Mouse (Mus musculus): Measurements from ENCODE around the gene Hacl1. TPM values are rescaled to one million over a fixed set of nuclear protein-coding genes. Genes with fewer than 3 reads are reported as not detected.

The Hacl1 gene
- polyA plus RNA-seq, 1 experiment from 2014 or later: 76.3 TPM

GRCm38 (mm10) chr14:31658126-31658680 is 17.1 kb upstream of the Hacl1 start:
- TF ChIP-seq CTCF (IDR thresholded peaks at IDR 0.05; ENCODE audit: low read depth): no peak
- Histone ChIP-seq H3K36me3 (ENCODE audit: insufficient read depth, low read length) (no peaks in the 10 kb centered on the region), H3K4me2 (ENCODE audit: low read length) (no peak overlapping the region), H3K4me1 (replicated peaks; ENCODE audit: insufficient read depth, low read length) (peaks cover 49% of the 10 kb centered on the region), H3K27ac (no peak overlapping the region; the same call in 1 of the 2 replicates), H3K4me3 (replicated peaks; ENCODE audit: low read depth, low read length) (no peak overlapping the region), H3K9me3 (replicated peaks; ENCODE audit: low read length) (no peaks in the 10 kb centered on the region), H3K9ac (ENCODE audit: low read depth, low read length) (no peak overlapping the region), H3K27me3 (ENCODE audit: insufficient read depth, low read length) (no peaks in the 10 kb centered on the region)
- DNase-seq (ENCODE audit: low spot score) (no peak), ATAC-seq (replicated peaks; ENCODE audit: low FRiP score, low read depth) (no peak)
- 91% methylated on average over 8 of the region's 8 CpGs for WGBS

GRCm38 (mm10) chr14:31656857-31657645 is 16.0 kb upstream of the Hacl1 start:
- TF ChIP-seq CTCF (IDR thresholded peaks at IDR 0.05; ENCODE audit: low read depth): peak; percentile 93
- peaks cover 38% of the 10 kb centered on the region for H3K4me1 ChIP-seq (replicated peaks; ENCODE audit: insufficient read depth, low read length)
- no peaks in the 10 kb centered on the region for H3K9me3 ChIP-seq (replicated peaks; ENCODE audit: low read length)
- WGBS: 25% methylated on average over 5 of the region's 5 CpGs
- H3K4me3 ChIP-seq (replicated peaks; ENCODE audit: low read depth, low read length): no peak overlapping the region
- H3K9ac ChIP-seq (ENCODE audit: low read depth, low read length): no peak overlapping the region
- H3K36me3 ChIP-seq (ENCODE audit: insufficient read depth, low read length): no peaks in the 10 kb centered on the region
- DNase-seq (ENCODE audit: low spot score) (peak; percentile 83), ATAC-seq (replicated peaks; ENCODE audit: low FRiP score, low read depth) (no peak)
- no peaks in the 10 kb centered on the region for H3K27me3 ChIP-seq (ENCODE audit: insufficient read depth, low read length)
- no peak overlapping the region for H3K27ac ChIP-seq
- no peak overlapping the region for H3K4me2 ChIP-seq (ENCODE audit: low read length)

GRCm38 (mm10) chr14:31656386-31656785 is 15.3 kb upstream of the Hacl1 start:
- Histone ChIP-seq H3K9ac (ENCODE audit: low read depth, low read length) (no peak overlapping the region), H3K27me3 (ENCODE audit: insufficient read depth, low read length) (no peaks in the 10 kb centered on the region), H3K36me3 (ENCODE audit: insufficient read depth, low read length) (no peaks in the 10 kb centered on the region), H3K4me1 (replicated peaks; ENCODE audit: insufficient read depth, low read length) (peaks cover 35% of the 10 kb centered on the region), H3K4me2 (ENCODE audit: low read length) (no peak overlapping the region), H3K4me3 (replicated peaks; ENCODE audit: low read depth, low read length) (no peak overlapping the region), H3K9me3 (replicated peaks; ENCODE audit: low read length) (no peaks in the 10 kb centered on the region), H3K27ac (no peak overlapping the region)
- WGBS: 63% methylated on average over 7 of the region's 7 CpGs
- DNase-seq (ENCODE audit: low spot score): no peak
- ATAC-seq (replicated peaks; ENCODE audit: low FRiP score, low read depth): no peak
- no peak for TF ChIP-seq CTCF (IDR thresholded peaks at IDR 0.05; ENCODE audit: low read depth)

GRCm38 (mm10) chr14:31655406-31655805 is 14.3 kb upstream of the Hacl1 start:
- Histone ChIP-seq H3K27ac (no peak overlapping the region), H3K27me3 (ENCODE audit: insufficient read depth, low read length) (no peaks in the 10 kb centered on the region), H3K4me3 (replicated peaks; ENCODE audit: low read depth, low read length) (no peak overlapping the region), H3K9ac (ENCODE audit: low read depth, low read length) (no peak overlapping the region), H3K4me2 (ENCODE audit: low read length) (no peak overlapping the region), H3K36me3 (ENCODE audit: insufficient read depth, low read length) (no peaks in the 10 kb centered on the region), H3K4me1 (replicated peaks; ENCODE audit: insufficient read depth, low read length) (peaks cover 25% of the 10 kb centered on the region), H3K9me3 (replicated peaks; ENCODE audit: low read length) (no peaks in the 10 kb centered on the region)
- TF ChIP-seq CTCF (IDR thresholded peaks at IDR 0.05; ENCODE audit: low read depth): no peak
- no peak for DNase-seq (ENCODE audit: low spot score)
- WGBS: 82% methylated on average over 14 of the region's 14 CpGs
- ATAC-seq (replicated peaks; ENCODE audit: low FRiP score, low read depth): no peak

GRCm38 (mm10) chr14:31654816-31655215 is 13.7 kb upstream of the Hacl1 start:
- Histone ChIP-seq H3K27ac (no peak overlapping the region), H3K27me3 (ENCODE audit: insufficient read depth, low read length) (no peaks in the 10 kb centered on the region), H3K4me2 (ENCODE audit: low read length) (no peak overlapping the region), H3K9me3 (replicated peaks; ENCODE audit: low read length) (no peaks in the 10 kb centered on the region), H3K36me3 (ENCODE audit: insufficient read depth, low read length) (no peaks in the 10 kb centered on the region), H3K4me3 (replicated peaks; ENCODE audit: low read depth, low read length) (no peak overlapping the region), H3K4me1 (replicated peaks; ENCODE audit: insufficient read depth, low read length) (peaks cover 20% of the 10 kb centered on the region; the same call in 1 of the 2 replicates), H3K9ac (ENCODE audit: low read depth, low read length) (no peak overlapping the region)
- 83% methylated on average over 5 of the region's 5 CpGs for WGBS
- ATAC-seq (replicated peaks; ENCODE audit: low FRiP score, low read depth) (no peak), DNase-seq (ENCODE audit: low spot score) (no peak)
- TF ChIP-seq CTCF (IDR thresholded peaks at IDR 0.05; ENCODE audit: low read depth): no peak

- Histone ChIP-seq H3K27ac (no peak overlapping the region), H3K27me3 (ENCODE audit: insufficient read depth, low read length) (no peaks in the 10 kb centered on the region), H3K4me2 (ENCODE audit: low read length) (no peak overlapping the region), H3K9ac (ENCODE audit: low read depth, low read length) (no peak overlapping the region), H3K9me3 (replicated peaks; ENCODE audit: low read length) (no peaks in the 10 kb centered on the region), H3K4me3 (replicated peaks; ENCODE audit: low read depth, low read length) (no peak overlapping the region), H3K4me1 (replicated peaks; ENCODE audit: insufficient read depth, low read length) (peaks cover 7% of the 10 kb centered on the region; the same call in 1 of the 2 replicates), H3K36me3 (ENCODE audit: insufficient read depth, low read length) (no peaks in the 10 kb centered on the region)
- WGBS: 78% methylated on average over 14 of the region's 14 CpGs
- TF ChIP-seq CTCF (IDR thresholded peaks at IDR 0.05; ENCODE audit: low read depth): no peak
- ATAC-seq (replicated peaks; ENCODE audit: low FRiP score, low read depth) (no peak), DNase-seq (ENCODE audit: low spot score) (no peak)
Observed at GRCm38 (mm10) chr14:31653101-31653875, 12.2 kb upstream of the Hacl1 start.

Measured in kidney, postnatal 0 days (tissue).